Mouse (Mus musculus) lung, postnatal 0 days (tissue): ENCODE data around the gene Med19. TPM values are rescaled to one million over a fixed set of nuclear protein-coding genes. Genes with fewer than 3 reads are reported as not detected.

Experiments used
- ATAC-seq: fragments of 200-750 bp; cut with Nextera tagmentation; 2 replicates; pipeline ENCODE4 v1.8.0; 2017; ENCODE audit warnings: moderate library complexity
- DNase-seq: peaks from one replicate; pipeline ENCODE4 v3.0.0-alpha.2; 2016; ENCODE audit warnings: low spot score
- H3K27ac ChIP-seq: fragments of 300-500 bp; sonication (generic); 2 replicates; pipeline ENCODE4 v1.5.1; 2014; ENCODE audit warnings: antibody characterized with exemption, mild to moderate bottlenecking, low read length, mixed read lengths
- H3K27me3 ChIP-seq: fragments of 300-500 bp; sonication (generic); replicated peaks from 2 replicates; pipeline ENCODE4 v1.6.1; 2014; ENCODE audit warnings: low read length, mixed read lengths; ENCODE audit not compliant: insufficient read depth
- H3K36me3 ChIP-seq: fragments of 300-500 bp; sonication (generic); 2 replicates; pipeline ENCODE4 v1.6.1; 2014; ENCODE audit warnings: low read length, mixed read lengths; ENCODE audit not compliant: insufficient read depth
- H3K4me1 ChIP-seq: fragments of 300-500 bp; sonication (generic); 2 replicates; pipeline ENCODE4 v1.6.1; 2014; ENCODE audit warnings: antibody characterized with exemption, low read depth, low read length, mixed read lengths; ENCODE audit not compliant: insufficient read depth
- H3K4me2 ChIP-seq: fragments of 300-500 bp; sonication (generic); replicated peaks from 2 replicates; pipeline ENCODE4 v1.6.1; 2014; ENCODE audit warnings: low read depth, mild to moderate bottlenecking, low read length, moderate library complexity, mixed read lengths
- H3K4me3 ChIP-seq: fragments of 300-500 bp; sonication (generic); 2 replicates; pipeline ENCODE4 v1.5.1; 2014; ENCODE audit warnings: low read depth, low read length
- H3K9ac ChIP-seq: fragments of 300-500 bp; sonication (generic); replicated peaks from 2 replicates; pipeline ENCODE4 v1.6.1; 2014; ENCODE audit warnings: low read depth, mild to moderate bottlenecking
- H3K9me3 ChIP-seq: fragments of 300-500 bp; sonication (generic); 2 replicates; pipeline ENCODE4 v1.6.1; 2016; ENCODE audit warnings: low read length, mixed read lengths
- CTCF ChIP-seq: IDR thresholded peaks from 2 replicates; pipeline ENCODE4 v1.5.1; 2016; ENCODE audit warnings: antibody characterized with exemption, mild to moderate bottlenecking
- EP300 ChIP-seq: IDR thresholded peaks from 2 replicates; pipeline ENCODE4 v1.6.1; 2016; ENCODE audit warnings: antibody characterized with exemption, mild to moderate bottlenecking, control low read depth
- WGBS: fragments of 180-500 bp; shearing (Covaris S2); extraction: QIAGEN DNeasy Blood & Tissue Kit; methylation state at CpG from one replicate; pipeline ENCODE4 v1.1.7; 2014; 5-methylcytosine and 5-hydroxymethylcytosine counted together
- polyA plus RNA-seq: library from polyadenylated mRNA; unstranded; fragments of >200 nt; fragmentation: Nextera tagmentation; extraction: Ambion mirVana; gene quantifications from 2 replicates; pipeline ENCODE4 v1.2.1, GENCODE M21; 2015

The Med19 gene
- polyA plus RNA-seq, 1 experiment from 2014 or later, result 21.0 TPM

GRCm38 (mm10) chr2:84731206-84731605 lies 53.0 kb downstream of the Med19 start:
- no peak for DNase-seq

GRCm38 (mm10) chr2:84732394-84732793 lies 54.2 kb downstream of the Med19 start:
- H3K4me2 ChIP-seq, result no peak overlapping the region
- H3K9ac ChIP-seq, result no peak overlapping the region
- peaks cover 6% of the 10 kb centered on the region; the same call in 1 of the 2 replicates for H3K4me1 ChIP-seq
- no peak for DNase-seq
- H3K9me3 ChIP-seq, result no peaks in the 10 kb centered on the region
- no peak overlapping the region for H3K27ac ChIP-seq
- no peak for ATAC-seq
- WGBS, result 78% methylated on average over 1 of the region's 1 CpGs
- TF ChIP-seq EP300, result no peak
- TF ChIP-seq CTCF, result no peak
- H3K36me3 ChIP-seq, result no peaks in the 10 kb centered on the region
- 0 out of 2 replicates have a peak, but pooled peaks cover 11% of the 10 kb centered on the region for H3K27me3 ChIP-seq
- H3K4me3 ChIP-seq, result no peak overlapping the region

More at GRCm38 (mm10) chr2:84731206-84731605, 53.0 kb downstream of the Med19 start:
- H3K4me1 ChIP-seq, result peaks cover 9% of the 10 kb centered on the region; the same call in 1 of the 2 replicates
- TF ChIP-seq CTCF, result no peak
- no peak for TF ChIP-seq EP300
- ATAC-seq, result no peak
- no peaks in the 10 kb centered on the region for H3K9me3 ChIP-seq
- H3K4me2 ChIP-seq, result no peak overlapping the region
- H3K27me3 ChIP-seq, result 0 out of 2 replicates have a peak, but pooled peaks cover 11% of the 10 kb centered on the region
- no peak overlapping the region for H3K27ac ChIP-seq
- H3K9ac ChIP-seq, result no peak overlapping the region
- WGBS, result 63% methylated on average over 3 of the region's 3 CpGs
- no peaks in the 10 kb centered on the region for H3K36me3 ChIP-seq
- no peak overlapping the region for H3K4me3 ChIP-seq

DNA sequence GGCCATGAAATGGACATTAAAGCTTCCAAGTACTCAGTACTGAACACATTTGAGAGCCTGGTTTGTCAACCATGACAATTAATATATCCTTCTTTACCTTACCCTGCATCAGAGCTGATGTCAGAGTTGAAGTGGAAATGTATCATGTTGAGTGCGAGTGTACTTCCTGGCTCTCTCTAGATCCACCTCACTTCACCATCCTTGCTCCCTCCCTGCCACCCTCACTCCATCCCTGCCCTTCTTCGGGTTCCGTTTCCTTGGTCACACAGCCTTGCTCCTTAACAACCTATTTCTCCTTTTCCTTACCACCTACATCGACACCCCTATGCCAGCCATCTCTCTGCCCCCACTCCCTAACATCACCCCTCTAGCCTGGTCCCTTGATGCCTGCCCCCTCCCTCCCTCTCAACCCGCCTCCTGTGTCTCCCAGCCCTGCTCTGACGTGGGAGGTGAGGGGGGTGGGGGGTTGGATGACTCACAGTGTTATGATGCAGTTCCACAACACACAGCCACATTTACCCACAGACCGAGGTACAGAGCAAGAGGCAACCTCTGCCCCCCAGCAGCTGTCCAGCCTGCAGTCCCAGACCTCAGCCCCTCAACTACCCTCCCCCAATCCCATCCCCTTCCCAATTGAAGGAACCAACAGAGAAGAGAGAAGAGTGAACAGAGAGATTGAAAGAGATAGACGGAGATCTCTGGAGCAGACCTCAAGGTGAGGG lies 55.5 kb downstream of the Med19 start, which contains the start of gene Ypel4:
Ypel4 (plus strand) TSS at position 480 of the 722 bp plus-strand sequence.
- Histone ChIP-seq H3K4me1 (peaks cover 10% of the 10 kb centered on the region; the same call in 1 of the 2 replicates), H3K36me3 (no peaks in the 10 kb centered on the region), H3K9ac (no peak within 1 kb of the TSS), H3K9me3 (no peaks in the 10 kb centered on the region), H3K4me3 (peak within 1 kb of the TSS; percentile 19), H3K4me2 (peak within 1 kb of the TSS; percentile 40), H3K27me3 (0 out of 2 replicates have a peak, but pooled peaks cover 11% of the 10 kb centered on the region), H3K27ac (no peak within 1 kb of the TSS)
- TF ChIP-seq EP300 (no peak), CTCF (no peak)
- ATAC-seq (peak; percentile 67), DNase-seq (peak; percentile 62)
- 4% methylated on average over 7 of the region's 8 CpGs for WGBS

DNA sequence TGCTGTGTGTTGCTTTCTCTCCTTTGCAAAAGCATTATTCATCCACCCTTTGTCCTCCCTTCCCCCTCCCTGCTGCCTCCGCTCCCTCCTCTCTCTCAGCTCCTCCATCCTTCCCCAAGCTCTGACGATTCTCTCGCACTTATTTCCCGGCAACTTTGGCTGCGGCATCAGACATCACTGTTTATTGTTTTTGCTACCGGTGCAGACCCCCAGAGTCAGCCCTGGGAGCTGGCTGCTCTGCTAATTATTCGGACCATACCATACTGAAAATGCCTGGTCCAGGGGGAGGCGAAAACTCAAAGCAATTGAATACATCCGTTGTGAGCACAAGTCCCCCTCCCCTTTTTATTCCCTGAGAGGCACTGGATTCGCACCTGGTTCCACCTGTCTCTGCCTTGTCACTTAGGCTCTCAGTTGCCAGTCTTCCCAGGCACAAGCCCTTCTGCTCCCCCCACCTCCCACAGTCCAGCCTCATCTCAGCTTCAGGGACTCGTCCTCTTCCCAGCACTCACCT lies 56.2 kb downstream of the Med19 start:
- Histone ChIP-seq H3K9me3 (no peaks in the 10 kb centered on the region), H3K9ac (no peak overlapping the region), H3K27me3 (0 out of 2 replicates have a peak, but pooled peaks cover 11% of the 10 kb centered on the region), H3K4me1 (peaks cover 10% of the 10 kb centered on the region; the same call in 1 of the 2 replicates), H3K36me3 (no peaks in the 10 kb centered on the region), H3K4me3 (peak overlapping the region; percentile 19), H3K27ac (no peak overlapping the region), H3K4me2 (peak overlapping the region; percentile 40)
- ATAC-seq (no peak), DNase-seq (no peak)
- TF ChIP-seq CTCF (no peak), EP300 (no peak)
- WGBS, result 0% methylated on average over 11 of the region's 11 CpGs

DNA sequence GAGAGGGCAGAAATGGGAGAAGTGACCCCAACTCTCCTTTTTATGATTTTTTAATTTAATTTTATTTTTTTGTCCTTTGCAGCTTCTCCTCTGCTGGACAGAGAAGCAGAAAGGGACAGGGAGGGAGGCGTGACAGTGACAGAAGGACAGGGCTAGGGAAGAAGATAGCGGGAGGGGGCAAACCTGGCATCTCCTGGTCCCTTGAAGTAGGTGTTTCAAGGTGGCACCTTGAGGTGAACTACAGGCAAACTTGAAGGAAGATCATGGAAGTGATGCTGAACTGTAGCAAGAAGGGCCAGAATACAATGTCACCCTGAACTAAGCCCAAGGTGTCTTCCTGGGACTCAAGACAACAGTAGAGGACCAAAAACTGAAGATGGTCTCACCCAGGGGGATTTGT lies 56.7 kb downstream of the Med19 start:
- no peak for DNase-seq
- Histone ChIP-seq H3K9ac (no peak overlapping the region), H3K4me1 (peaks cover 10% of the 10 kb centered on the region; the same call in 1 of the 2 replicates), H3K4me3 (peak overlapping the region; percentile 19; the same call in 1 of the 2 replicates), H3K36me3 (no peaks in the 10 kb centered on the region), H3K27ac (no peak overlapping the region), H3K27me3 (0 out of 2 replicates have a peak, but pooled peaks cover 11% of the 10 kb centered on the region), H3K4me2 (peak overlapping the region; percentile 8; the same call in 1 of the 2 replicates), H3K9me3 (no peaks in the 10 kb centered on the region)
- ATAC-seq, result no peak
- TF ChIP-seq EP300, result no peak
- no peak for TF ChIP-seq CTCF
- WGBS, result 0% methylated on average over 2 of the region's 2 CpGs

DNA sequence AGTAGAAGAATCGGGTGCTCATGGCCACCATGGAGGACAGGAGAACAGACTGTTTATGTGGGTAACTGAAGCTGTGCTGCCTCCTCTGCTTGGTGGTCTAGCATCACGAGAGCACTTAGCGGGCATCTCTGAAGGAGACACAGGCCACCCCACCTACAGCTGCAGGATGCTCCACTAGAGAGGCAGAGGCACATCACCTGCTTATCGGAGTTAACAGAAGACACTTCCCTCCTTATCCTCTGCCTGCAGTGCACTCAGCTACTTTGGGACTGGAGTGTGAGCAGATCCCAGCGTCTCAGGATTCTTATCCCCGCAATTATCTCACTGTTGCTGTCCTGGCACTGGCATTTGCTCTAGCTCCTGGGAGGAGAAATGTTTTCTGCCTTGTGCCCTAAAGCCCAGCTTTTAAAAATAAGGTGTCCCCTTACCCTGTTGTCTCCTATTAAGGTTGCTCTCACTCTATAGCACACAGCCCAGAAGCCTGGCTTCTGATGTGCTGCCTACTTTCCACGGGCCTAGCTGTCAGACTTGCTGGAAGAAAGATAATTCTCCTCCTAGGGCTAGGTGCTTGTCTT lies 57.2 kb downstream of the Med19 start:
- Histone ChIP-seq H3K27ac (no peak overlapping the region), H3K4me2 (0 out of 2 replicates have a peak overlapping the region, but pooled peaks have one; percentile 8), H3K27me3 (0 out of 2 replicates have a peak, but pooled peaks cover 11% of the 10 kb centered on the region), H3K4me3 (no peak overlapping the region), H3K36me3 (no peaks in the 10 kb centered on the region), H3K9ac (no peak overlapping the region), H3K4me1 (peaks cover 10% of the 10 kb centered on the region; the same call in 1 of the 2 replicates), H3K9me3 (no peaks in the 10 kb centered on the region)
- ATAC-seq (no peak), DNase-seq (no peak)
- TF ChIP-seq EP300, result no peak
- no peak for TF ChIP-seq CTCF
- 13% methylated on average over 7 of the region's 7 CpGs for WGBS
